Comparison of ENCODE assay signal across 8 mouse cellular contexts in the genomic region with DNA sequence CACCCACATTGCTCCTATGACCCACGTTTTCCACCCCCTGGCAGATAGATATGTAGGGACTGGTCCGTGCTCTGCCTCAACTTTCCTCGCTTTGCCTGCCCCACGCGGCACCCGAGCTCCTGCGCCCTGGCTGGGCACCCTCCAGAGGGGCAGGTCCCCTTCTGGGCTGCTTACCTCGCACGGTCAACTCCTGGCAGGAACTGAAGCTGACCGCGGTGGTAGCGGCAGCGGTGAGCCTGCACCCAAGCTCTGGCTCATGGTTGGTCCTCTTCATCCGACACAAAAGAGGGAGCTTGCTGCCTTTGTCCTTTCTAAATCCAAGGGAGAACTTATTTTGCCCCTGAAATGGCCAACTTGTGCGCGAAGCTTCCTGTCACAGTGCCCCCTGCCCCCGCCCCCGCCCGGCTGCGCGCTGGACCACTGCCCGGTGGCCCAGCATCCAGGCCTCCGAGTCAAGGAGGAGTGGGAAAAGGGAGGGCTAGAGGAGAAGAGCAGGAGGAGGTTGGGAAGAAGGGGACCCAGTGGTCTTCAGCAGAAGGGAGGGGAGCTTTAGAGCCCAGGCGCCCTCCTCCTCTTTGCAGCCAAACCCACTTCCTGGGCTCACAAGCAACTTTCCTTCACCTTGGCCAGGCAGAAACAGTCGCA. TPM values are rescaled to one million over a fixed set of nuclear protein-coding genes. Genes with fewer than 3 reads are reported as not detected.
A peak's percentile ranks its signal among the peaks of the same experiment; 100 is the strongest.
DNase-seq lines count a peak whose midpoint lies in the region; ATAC-seq and TF ChIP-seq lines count a peak whose summit lies in the region.

TSS of gene Grm3 (minus strand) at position 215 of the 645 bp plus-strand sequence.

- WGBS in kidney, embryonic 15.5 days: under 1% methylated on average over 25 of the region's 25 CpGs
- WGBS in forebrain, embryonic 13.5 days: under 1% methylated on average over 25 of the region's 25 CpGs
- WGBS in midbrain, embryonic 16.5 days: 2% methylated on average over 24 of the region's 25 CpGs

- H3K9me3 ChIP-seq in kidney, embryonic 15.5 days (replicated peaks): no peaks in the 10 kb centered on the region
- no peaks in the 10 kb centered on the region for H3K9me3 ChIP-seq in forebrain, embryonic 13.5 days (replicated peaks)
- H3K9me3 ChIP-seq in midbrain, embryonic 16.5 days (replicated peaks; ENCODE audit: control insufficient read depth, low read length, poor library complexity, severe bottlenecking): no peaks in the 10 kb centered on the region

- H3K4me2 ChIP-seq in kidney, embryonic 15.5 days: peak within 1 kb of the TSS; percentile 83
- peak within 1 kb of the TSS; percentile 96 for H3K4me2 ChIP-seq in forebrain, embryonic 13.5 days
- peak within 1 kb of the TSS; percentile 92 for H3K4me2 ChIP-seq in midbrain, embryonic 16.5 days (ENCODE audit: low read length)

- H3K4me1 ChIP-seq in kidney, embryonic 15.5 days: peaks cover 18% of the 10 kb centered on the region
- H3K4me1 ChIP-seq in forebrain, embryonic 13.5 days: peaks cover 16% of the 10 kb centered on the region
- H3K4me1 ChIP-seq in midbrain, embryonic 16.5 days (ENCODE audit: control insufficient read depth, insufficient read depth, low read length): peaks cover 8% of the 10 kb centered on the region; the same call in 1 of the 2 replicates

- TF ChIP-seq POLR2A in brain, embryonic 14.5 days (IDR thresholded peaks at IDR 0.05; ENCODE audit: borderline replicate concordance, extremely low read depth, insufficient read depth, insufficient read length, poor library complexity, severe bottlenecking): no peak

- peak within 1 kb of the TSS; percentile 49 for H3K4me3 ChIP-seq in kidney, embryonic 15.5 days (replicated peaks)
- peak within 1 kb of the TSS; percentile 54 for H3K4me3 ChIP-seq in forebrain, embryonic 13.5 days
- peak within 1 kb of the TSS; percentile 86 for H3K4me3 ChIP-seq in midbrain, embryonic 16.5 days (ENCODE audit: low read depth, low read length)

- peaks cover 32% of the 10 kb centered on the region for H3K27me3 ChIP-seq in kidney, embryonic 15.5 days
- peaks cover 39% of the 10 kb centered on the region for H3K27me3 ChIP-seq in forebrain, embryonic 13.5 days
- no peaks in the 10 kb centered on the region for H3K27me3 ChIP-seq in midbrain, embryonic 16.5 days (ENCODE audit: control insufficient read depth, insufficient read depth, low read depth, low read length)

- peak; percentile 72 for ATAC-seq in kidney, embryonic 15.5 days (replicated peaks; ENCODE audit: low FRiP score)
- peak; percentile 52 for ATAC-seq in forebrain, embryonic 13.5 days
- peak; percentile 85 for ATAC-seq in midbrain, embryonic 16.5 days
- no peak for ATAC-seq in megakaryocyte progenitor cell, adult 5-6 weeks (replicated peaks; ENCODE audit: poor library complexity)

- TF ChIP-seq CTCF in brain, embryonic 14.5 days (IDR thresholded peaks at IDR 0.05; ENCODE audit: borderline replicate concordance, extremely low read depth, insufficient read depth, insufficient read length): no peak

- H3K36me3 ChIP-seq in kidney, embryonic 15.5 days: no peaks in the 10 kb centered on the region
- H3K36me3 ChIP-seq in forebrain, embryonic 13.5 days (ENCODE audit: poor library complexity, severe bottlenecking): no peaks in the 10 kb centered on the region
- H3K36me3 ChIP-seq in midbrain, embryonic 16.5 days (ENCODE audit: control insufficient read depth, insufficient read depth, low read length): no peaks in the 10 kb centered on the region

- DNase-seq in kidney, adult 9 months: no peak
- DNase-seq in brain, embryonic 14.5 days (ENCODE audit: low read depth): peak; percentile 59
- peak in 1 of 2 experiments; percentile 26 for DNase-seq in layer of hippocampus, postnatal 10 days (ENCODE audit: low spot score in 2 of 2)
- DNase-seq in natural killer cell, adult 2 months (ENCODE audit: low spot score in 2 of 2): no peak

- H3K27ac ChIP-seq in kidney, embryonic 15.5 days: no peak within 1 kb of the TSS
- H3K27ac ChIP-seq in forebrain, embryonic 13.5 days: no peak within 1 kb of the TSS
- H3K27ac ChIP-seq in midbrain, embryonic 16.5 days (ENCODE audit: low read length): peak within 1 kb of the TSS; percentile 88

- peak within 1 kb of the TSS; percentile 21; the same call in 1 of the 2 replicates for H3K9ac ChIP-seq in kidney, embryonic 15.5 days
- peak within 1 kb of the TSS; percentile 64 for H3K9ac ChIP-seq in forebrain, embryonic 13.5 days
- peak within 1 kb of the TSS; percentile 94 for H3K9ac ChIP-seq in midbrain, embryonic 16.5 days (ENCODE audit: low read depth, low read length)

RNA-seq across cellular contexts. Expression of gene Grm3, which starts in this region (rescaled TPM):
- polyA plus RNA-seq in kidney, embryonic 15.5 days (2015; fragmentation: Nextera tagmentation; extraction: Ambion mirVana): 0.55 and 0.77 TPM in 2 replicates
- polyA plus RNA-seq in brain, embryonic 14.5 days (2012; rRNA removed): 4.7 and 12.1 TPM in 2 replicates
- 3.6 and 7.2 TPM in 2 replicates for polyA plus RNA-seq in forebrain, embryonic 13.5 days (2015; fragmentation: Nextera tagmentation; extraction: Ambion mirVana)
- total RNA-seq in layer of hippocampus, postnatal 10 days (2021): 10 to 100 TPM; 87.6 to 99.6 TPM
- polyA plus RNA-seq in midbrain, embryonic 16.5 days (2015; fragmentation: Nextera tagmentation; extraction: Ambion mirVana): 61.0 and 82.6 TPM in 2 replicates
- not detected in 2 replicates for total RNA-seq in megakaryocyte progenitor cell, adult 5-6 weeks (2015)
- total RNA-seq in megakaryocyte progenitor cell, adult 5-6 weeks (2017): not detected in 2 replicates

Comparison
In these comparisons a context has a peak if more than half of its experiments do, and no peak if none do; other contexts are left out.
1. RNA of gene Grm3 (total RNA-seq): 87.6 to 99.6 TPM in layer of hippocampus, postnatal 10 days; not detected in megakaryocyte progenitor cell, adult 5-6 weeks; every median in the first group is over 10 times any median in the second.
2. Peak in ATAC-seq, H3K4me3 ChIP-seq, H3K9ac ChIP-seq and H3K4me2 ChIP-seq in kidney, embryonic 15.5 days; RNA of the gene not detected or under 1 TPM.
3. H3K9ac ChIP-seq: peak in every context shown above with its lines; median percentile 94 in midbrain, embryonic 16.5 days; 64 in forebrain, embryonic 13.5 days; 21 in kidney, embryonic 15.5 days.
4. Peak in every context shown above with its lines, with median percentiles within 50 percentile points of each other: H3K4me2 ChIP-seq and H3K4me3 ChIP-seq.